Mouse (Mus musculus): ENCODE data around the gene Rnf115.

Gene Rnf115

DNA sequence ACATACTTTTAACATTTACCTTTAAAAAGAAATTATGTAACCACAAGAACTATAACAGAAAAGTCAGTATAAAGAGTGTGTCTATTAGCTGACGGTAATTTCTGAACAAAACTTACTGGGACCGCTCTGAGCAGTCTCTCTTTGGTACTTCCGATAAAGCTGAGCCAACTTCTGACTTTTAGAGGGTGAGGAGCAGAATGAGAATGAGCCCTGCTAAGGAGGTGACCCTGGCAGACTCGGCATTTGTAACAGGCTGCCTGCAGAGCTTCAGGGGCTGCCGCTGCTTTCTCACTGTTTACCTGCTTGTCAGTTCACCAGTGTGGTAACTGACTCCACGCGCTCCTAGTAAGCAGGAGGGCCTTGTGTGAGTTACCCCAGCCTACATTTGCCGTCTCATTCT lies 54.8 kb downstream of the Rnf115 start:
- ChIA-PET POLR2A (interaction anchor here in 2 of 4 experiments (1.0 to 1.5 kb wide), 3 partner anchors 17 to 26 kb away, joined by 3 to 4 read pairs (median 3); no protein-coding TSS in a partner anchor), CTCF (interaction anchor here in 1 of 4 experiments (0.6 kb wide), 1 partner anchor 610 kb away, joined by 3 read pairs; no protein-coding TSS in a partner anchor)

- ChIA-PET CTCF (interaction anchor here in 1 of 4 experiments (0.6 kb wide), 1 partner anchor 237 kb away, joined by 4 read pairs; no protein-coding TSS in a partner anchor), POLR2A (interaction anchor here in 2 of 4 experiments (0.8 to 1.9 kb wide), 7 partner anchors 10 to 79 kb away, joined by 3 to 12 read pairs (median 4); partner anchors contain the start of gene Nudt17 (in 1 of the 2))
Measured at GRCm38 (mm10) chr3:96787784-96788183, 60.3 kb downstream of the Rnf115 start.

- POLR2A ChIA-PET: interaction anchor here in 2 of 4 experiments (0.7 to 1.9 kb wide), 8 partner anchors 11 to 510 kb away, joined by 3 to 12 read pairs (median 3); partner anchors contain the start of genes Nudt17 (in 1 of the 2) and Pias3 (in 1 of the 2)
- CTCF ChIA-PET: interaction anchor here in 2 of 4 experiments (0.6 to 0.9 kb wide), 3 partner anchors 25 to 149 kb away, joined by 3 to 14 read pairs (median 4); no protein-coding TSS in a partner anchor
Measured at GRCm38 (mm10) chr3:96788506-96788905, 61.0 kb downstream of the Rnf115 start.

GRCm38 (mm10) chr3:96800254-96800653 lies 72.8 kb downstream of the Rnf115 start:
- CTCF ChIA-PET: interaction anchor here in 2 of 4 experiments (1.4 to 1.5 kb wide), 2 partner anchors 12 to 13 kb away, joined by 4 read pairs; no protein-coding TSS in a partner anchor
- POLR2A ChIA-PET: interaction anchor here in 2 of 4 experiments (1.4 to 3.4 kb wide), 4 partner anchors 8 to 33 kb away, joined by 3 to 24 read pairs (median 12); no protein-coding TSS in a partner anchor

DNA sequence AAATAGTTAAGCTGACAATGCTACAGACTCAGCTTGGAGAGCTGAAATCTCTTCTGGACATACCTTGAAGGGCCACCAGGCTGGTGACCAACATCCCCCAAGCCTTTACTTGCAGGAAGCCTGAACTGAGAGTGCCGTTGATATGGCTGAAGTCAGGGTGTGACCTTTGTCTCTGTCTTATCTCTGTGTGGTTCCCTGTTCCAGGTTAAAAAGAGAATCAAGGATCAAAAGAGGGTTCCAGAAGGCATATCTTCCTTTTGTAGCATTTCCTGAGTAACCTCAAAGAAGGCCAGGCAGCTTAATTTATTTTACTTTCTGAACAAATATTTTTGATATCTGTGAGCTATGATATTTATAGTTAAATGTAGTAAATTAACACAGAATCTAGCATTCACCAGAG lies 74.8 kb downstream of the Rnf115 start:
- POLR2A ChIA-PET: interaction anchor here in 2 of 4 experiments (0.9 to 1.6 kb wide), 8 partner anchors 9 to 175 kb away, joined by 3 to 6 read pairs (median 3); partner anchors contain the start of gene Nudt17 (in 1 of the 2)
- CTCF ChIA-PET: interaction anchor here in 2 of 4 experiments (1.0 to 1.3 kb wide), 2 partner anchors 11 kb away, joined by 3 read pairs; no protein-coding TSS in a partner anchor

GRCm38 (mm10) chr3:96808136-96808535 lies 80.7 kb downstream of the Rnf115 start:
- ChIA-PET CTCF (interaction anchor here in 3 of 4 experiments (0.7 to 1.5 kb wide), 7 partner anchors 10 to 209 kb away, joined by 3 to 7 read pairs (median 4); partner anchors contain the start of gene Nudt17 (in 1 of the 3)), POLR2A (interaction anchor here (0.5 to 2.9 kb wide), 98 partner anchors 9 to 742 kb away, joined by 3 to 24 read pairs (median 4); partner anchors contain the start of genes Gm16253 (in 3 of the 4), Nudt17 (in 3 of the 4), Rbm8a (in 3 of the 4) and Cd160 (in 2 of the 4))

- ChIA-PET POLR2A (interaction anchor here (0.5 to 2.9 kb wide), 85 partner anchors 10 to 839 kb away, joined by 3 to 24 read pairs (median 5); partner anchors contain the start of genes Cd160 (in 3 of the 4), Nudt17 (in 3 of the 4), Pdzk1 (in 3 of the 4) and Gja5 (in 2 of the 4)), CTCF (interaction anchor here in 1 of 4 experiments (1.0 to 1.5 kb wide), 5 partner anchors 15 to 127 kb away, joined by 3 to 7 read pairs (median 4); partner anchors contain the start of gene Nudt17)
Measured at GRCm38 (mm10) chr3:96808651-96809050, 81.2 kb downstream of the Rnf115 start.

GRCm38 (mm10) chr3:96811232-96811631 lies 83.8 kb downstream of the Rnf115 start:
- ChIA-PET POLR2A (interaction anchor here in 1 of 4 experiments (1.1 kb wide), 2 partner anchors 16 to 45 kb away, joined by 3 read pairs; no protein-coding TSS in a partner anchor), CTCF (interaction anchor here in 2 of 4 experiments (0.5 to 1.4 kb wide), 3 partner anchors 85 to 498 kb away, joined by 3 read pairs; partner anchors contain the start of gene Nudt17 (in 1 of the 2))

DNA sequence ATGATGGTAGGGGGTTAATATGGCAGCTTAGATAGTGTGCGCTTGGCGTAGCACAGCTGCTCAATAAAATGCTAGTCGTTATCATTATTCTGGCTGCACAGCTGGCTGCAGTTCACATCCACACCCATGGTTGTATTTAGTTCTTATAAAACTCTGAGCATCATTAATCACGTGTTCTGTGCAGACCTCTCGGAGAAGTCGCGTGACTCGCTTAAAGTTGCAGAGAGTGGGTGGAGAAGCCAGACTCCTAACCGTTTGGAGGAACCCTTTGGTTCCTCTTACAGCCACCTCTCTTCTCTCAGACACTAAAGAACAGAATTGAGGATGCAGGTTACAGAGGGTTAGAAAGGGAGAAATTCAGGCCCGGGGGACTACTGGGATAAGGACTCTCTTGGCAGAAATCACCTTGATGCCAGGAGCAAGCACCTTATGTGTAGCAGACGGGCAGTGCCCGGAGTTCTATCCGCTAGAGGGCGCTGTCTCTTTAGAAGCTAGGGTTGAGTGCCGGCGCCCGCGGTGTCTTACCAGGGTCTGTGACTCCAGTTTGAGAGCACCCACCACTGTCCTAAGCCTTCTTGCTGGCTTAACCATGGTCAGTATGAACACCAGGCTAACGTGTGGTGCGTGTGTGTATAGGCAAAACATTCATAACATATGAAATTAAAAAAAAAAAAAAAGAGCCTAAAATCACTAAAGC lies 85.1 kb downstream of the Rnf115 start:
- POLR2A ChIA-PET: interaction anchor here in 3 of 4 experiments (0.7 to 2.5 kb wide), 7 partner anchors 8 to 183 kb away, joined by 3 to 7 read pairs (median 3); partner anchors contain the start of genes Gpr89 (in 1 of the 3) and Rbm8a (in 1 of the 3)

DNA sequence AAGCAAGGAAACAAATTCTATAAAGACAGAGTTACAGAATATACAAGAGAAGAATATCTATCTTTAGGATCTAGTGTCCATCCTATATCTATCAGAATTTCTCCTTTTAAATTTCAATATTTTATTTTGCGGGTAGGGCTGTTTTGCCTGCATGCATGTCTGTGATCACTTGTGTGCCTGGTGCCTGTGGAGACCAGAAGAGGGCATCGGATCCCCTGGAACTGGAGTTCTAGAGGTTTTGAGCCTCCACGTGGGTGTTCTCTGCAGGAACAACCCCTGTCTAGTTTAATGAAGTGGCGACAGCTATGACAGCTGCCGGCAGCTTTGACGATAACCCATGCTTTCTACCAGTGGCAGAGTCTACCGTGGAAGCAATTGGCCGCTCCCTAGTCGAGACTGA lies 85.6 kb downstream of the Rnf115 start:
- POLR2A ChIA-PET: interaction anchor here in 3 of 4 experiments (0.5 to 2.5 kb wide), 8 partner anchors 8 to 184 kb away, joined by 3 to 7 read pairs (median 3); partner anchors contain the start of genes Gpr89 (in 1 of the 3) and Rbm8a (in 1 of the 3)
- CTCF ChIA-PET: interaction anchor here (0.5 to 2.0 kb wide), 28 partner anchors 8 to 234 kb away, joined by 3 to 7 read pairs (median 4); partner anchors contain the start of genes Cd160 (in 1 of the 4) and Pdzk1 (in 1 of the 4)

More for the DNA sequence above, 85.1 kb downstream of the Rnf115 start:
- CTCF ChIA-PET: interaction anchor here (0.5 to 2.0 kb wide), 30 partner anchors 9 to 234 kb away, joined by 3 to 7 read pairs (median 3); partner anchors contain the start of genes Cd160 (in 1 of the 4), Nudt17 (in 1 of the 4) and Pdzk1 (in 1 of the 4)

DNA sequence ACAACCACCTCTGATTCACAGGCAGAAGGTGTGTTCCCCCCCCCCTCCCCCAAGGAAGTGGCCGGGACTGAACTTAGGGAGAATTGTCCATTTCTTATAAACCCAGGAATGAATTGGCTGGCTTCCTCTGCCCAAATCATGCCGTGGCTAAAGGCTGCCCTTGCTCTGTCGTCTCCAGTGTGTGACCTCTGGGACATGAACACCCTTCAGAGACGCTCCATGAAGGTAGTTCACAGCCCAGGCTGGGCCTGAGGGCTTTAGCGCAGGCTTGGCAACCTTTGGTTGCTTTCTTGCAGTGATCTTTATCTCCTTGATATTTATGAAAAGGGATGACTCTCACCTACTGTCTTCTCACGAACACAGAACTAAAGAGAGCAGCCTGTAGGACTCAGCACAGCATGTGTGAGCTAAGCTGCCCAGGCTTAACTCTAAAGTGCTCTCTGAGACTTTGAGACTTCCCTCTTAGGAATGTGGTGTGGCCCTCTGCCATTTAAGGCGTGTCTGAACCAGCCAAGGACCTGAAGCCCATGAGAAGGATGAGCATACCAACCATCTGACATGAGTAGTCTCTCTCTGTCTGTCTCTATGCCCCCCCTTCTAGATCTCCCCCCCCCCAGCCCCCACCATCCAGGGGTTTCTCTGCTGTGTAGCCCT lies 86.3 kb downstream of the Rnf115 start:
- CTCF ChIA-PET: interaction anchor here in 3 of 4 experiments (1.0 to 2.0 kb wide), 7 partner anchors 8 to 233 kb away, joined by 3 to 7 read pairs (median 4); partner anchors contain the start of genes Cd160 (in 1 of the 3) and Pdzk1 (in 1 of the 3)
- POLR2A ChIA-PET: interaction anchor here (0.5 to 2.5 kb wide), 8 partner anchors 10 to 176 kb away, joined by 3 to 7 read pairs (median 4); partner anchors contain the start of genes Cd160 (in 1 of the 4), Gpr89 (in 1 of the 4) and Pdzk1 (in 1 of the 4)

GRCm38 (mm10) chr3:96814342-96814741 lies 86.9 kb downstream of the Rnf115 start:
- CTCF ChIA-PET: interaction anchor here in 2 of 4 experiments (1.1 to 2.0 kb wide), 3 partner anchors 11 to 82 kb away, joined by 3 to 6 read pairs (median 6); partner anchors contain the start of genes Cd160 (in 1 of the 2) and Pdzk1 (in 1 of the 2)
- POLR2A ChIA-PET: interaction anchor here in 3 of 4 experiments (0.8 to 2.5 kb wide), 5 partner anchors 9 to 151 kb away, joined by 3 to 7 read pairs (median 4); partner anchors contain the start of genes Cd160 (in 1 of the 3), Gpr89 (in 1 of the 3) and Pdzk1 (in 1 of the 3)

- ChIA-PET CTCF (interaction anchor here in 1 of 4 experiments (0.7 kb wide), 1 partner anchor 80 kb away, joined by 3 read pairs; no protein-coding TSS in a partner anchor), POLR2A (interaction anchor here in 3 of 4 experiments (0.8 to 4.1 kb wide), 6 partner anchors 8 to 17 kb away, joined by 3 to 13 read pairs (median 4); partner anchors contain the start of genes Cd160 (in 1 of the 3) and Pdzk1 (in 1 of the 3))
Measured at GRCm38 (mm10) chr3:96820116-96820915, 92.9 kb downstream of the Rnf115 start.

DNA sequence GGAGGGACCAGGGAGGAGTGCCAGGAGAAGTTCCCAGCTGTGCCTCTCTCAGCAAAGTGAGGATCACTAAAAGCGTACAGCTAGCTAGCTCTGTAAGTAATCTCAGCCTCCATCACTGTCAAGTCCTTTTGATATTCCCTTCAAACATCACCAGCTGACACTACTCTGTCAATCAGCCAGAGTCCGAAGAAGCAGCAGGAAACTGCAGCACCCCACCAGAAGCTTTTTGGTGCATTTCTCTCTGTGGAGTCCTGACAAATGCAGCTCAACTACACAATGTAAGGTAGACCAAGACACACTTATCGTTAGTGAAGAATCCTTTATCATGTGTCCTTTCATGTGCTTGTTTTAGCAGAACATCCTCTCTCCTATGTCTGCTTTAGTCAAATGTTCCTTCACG lies 94.1 kb downstream of the Rnf115 start:
- POLR2A ChIA-PET: interaction anchor here in 2 of 4 experiments (0.6 to 1.6 kb wide), 2 partner anchors 13 to 124 kb away, joined by 3 to 6 read pairs; no protein-coding TSS in a partner anchor
- CTCF ChIA-PET: interaction anchor here in 3 of 4 experiments (0.7 to 2.2 kb wide), 3 partner anchors 9 to 858 kb away, joined by 3 to 7 read pairs (median 3); no protein-coding TSS in a partner anchor

- CTCF ChIA-PET: interaction anchor here in 2 of 4 experiments (0.9 to 1.4 kb wide), 2 partner anchors 11 to 15 kb away, joined by 3 to 4 read pairs; no protein-coding TSS in a partner anchor
- POLR2A ChIA-PET: interaction anchor here in 2 of 4 experiments (1.0 to 3.6 kb wide), 5 partner anchors 10 to 336 kb away, joined by 3 to 21 read pairs (median 7); no protein-coding TSS in a partner anchor
Measured at GRCm38 (mm10) chr3:96823701-96824100, 96.2 kb downstream of the Rnf115 start.

Measured in embryonic stem cell, embryonic (primary cell).